Mouse (Mus musculus): ENCODE measurements at regions not wholly inside any gene's neighbourhood (a gene's known extent, or its start where the extent isn't known, plus 50 kb on each side); places are given as distances from the start of the nearest gene placed in this dataset.

- H3K27ac ChIP-seq (ENCODE audit: low read depth, low read length) = no peak overlapping the region
- H3K4me3 ChIP-seq (ENCODE audit: low read depth, low read length) = no peak overlapping the region
- H3K9ac ChIP-seq (ENCODE audit: low read length) = no peak overlapping the region
- H3K9me3 ChIP-seq (replicated peaks; ENCODE audit: control insufficient read depth, low read length) = no peaks in the 10 kb centered on the region
- WGBS = 81% methylated on average over 2 of the region's 2 CpGs
- no peaks in the 10 kb centered on the region for H3K27me3 ChIP-seq (replicated peaks; ENCODE audit: control insufficient read depth, insufficient read depth, low read length)
- no peak for ATAC-seq
- no peak overlapping the region for H3K4me2 ChIP-seq (ENCODE audit: low read length)
- H3K4me1 ChIP-seq (ENCODE audit: control insufficient read depth, insufficient read depth, low read length) = no peaks in the 10 kb centered on the region
- no peaks in the 10 kb centered on the region for H3K36me3 ChIP-seq (ENCODE audit: control insufficient read depth, insufficient read depth, low read length)
- no peak for DNase-seq (ENCODE audit: low spot score)
Measured at GRCm38 (mm10) chr15:23600445-23600844, 1051.6 kb downstream of the Cdh18 start.
